Mouse (Mus musculus) right cerebral cortex, postnatal 36 days (tissue): ENCODE measurements at regions not wholly inside any gene's neighbourhood (a gene's known extent, or its start where the extent isn't known, plus 50 kb on each side); places are given as distances from the start of the nearest gene placed in this dataset.

Experiments used
- DNase-seq, 2 experiments: peaks; one replicate each; pipeline ENCODE4 v3.0.0; 2022; ENCODE audit warnings: low spot score in 2 of 2, mixed read lengths in 1 of 2

- DNase-seq = no peak
Measured at GRCm38 (mm10) chr1:72046072-72046471, 166.0 kb downstream of the Mreg start.

- DNase-seq = no peak
Measured at GRCm38 (mm10) chr1:72038518-72038917, 173.6 kb downstream of the Mreg start.

- DNase-seq = no peak
Measured at GRCm38 (mm10) chr1:72036600-72036999, 175.5 kb downstream of the Mreg start.

GRCm38 (mm10) chr1:72036141-72036540, 176.0 kb downstream of the Mreg start:
- no peak for DNase-seq

GRCm38 (mm10) chr1:72033941-72034340, 178.2 kb downstream of the Mreg start:
- no peak for DNase-seq

- DNase-seq = no peak
Measured at GRCm38 (mm10) chr1:72032214-72032613, 179.9 kb downstream of the Mreg start.

DNA sequence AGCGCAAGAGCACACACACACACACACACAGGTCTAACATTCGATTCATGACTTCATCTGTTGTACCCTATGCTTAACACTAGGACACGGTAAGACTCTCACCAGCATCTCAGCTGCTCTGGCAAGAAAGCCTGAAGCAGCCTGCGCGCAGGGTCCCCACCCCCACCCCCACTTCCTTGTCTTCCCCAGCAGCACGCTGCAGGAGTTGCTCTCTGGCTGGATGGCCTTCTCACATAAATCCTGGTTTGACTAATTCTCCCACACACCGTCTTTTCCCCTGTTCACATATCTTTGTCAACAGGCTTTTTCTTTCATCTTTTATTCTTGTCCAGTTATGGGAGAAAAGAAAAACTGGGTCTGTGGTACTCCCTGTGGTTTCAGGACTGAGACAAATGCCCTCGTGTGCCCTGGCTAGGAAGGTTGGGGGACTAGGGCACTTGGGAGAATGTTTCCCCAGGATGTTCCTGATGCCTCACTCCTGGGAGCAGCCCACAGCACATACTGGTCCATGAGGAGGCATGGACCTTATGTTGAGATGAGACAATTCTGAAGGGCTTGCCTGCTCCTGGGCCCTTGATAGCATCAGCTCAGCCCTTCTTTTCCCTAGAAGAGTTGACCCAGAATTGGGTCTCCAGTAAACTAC, 181.2 kb downstream of the Mreg start:
- DNase-seq = no peak

DNA sequence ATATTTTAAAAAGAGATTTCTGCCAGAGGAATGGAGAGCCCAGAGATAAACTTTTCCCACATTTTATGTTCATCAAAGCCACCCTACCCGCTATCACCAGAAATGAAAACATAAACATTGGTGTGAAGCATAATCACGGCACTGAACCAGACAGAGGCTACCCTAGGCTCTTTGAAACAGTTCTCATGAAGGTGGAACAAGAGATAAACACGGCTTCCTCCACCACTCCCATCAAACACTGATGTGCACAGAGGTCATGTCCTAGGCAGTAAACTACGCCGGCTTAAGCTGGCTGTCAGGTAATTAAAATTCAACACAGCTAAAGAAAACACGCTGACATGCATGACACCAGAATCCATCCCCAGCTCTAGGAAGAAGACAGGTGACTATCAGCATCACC, 182.5 kb downstream of the Mreg start:
- DNase-seq = no peak

GRCm38 (mm10) chr1:72026861-72027260, 185.2 kb downstream of the Mreg start:
- DNase-seq = no peak

- DNase-seq = no peak
Measured at GRCm38 (mm10) chr1:72022631-72023030, 189.5 kb downstream of the Mreg start.

DNA sequence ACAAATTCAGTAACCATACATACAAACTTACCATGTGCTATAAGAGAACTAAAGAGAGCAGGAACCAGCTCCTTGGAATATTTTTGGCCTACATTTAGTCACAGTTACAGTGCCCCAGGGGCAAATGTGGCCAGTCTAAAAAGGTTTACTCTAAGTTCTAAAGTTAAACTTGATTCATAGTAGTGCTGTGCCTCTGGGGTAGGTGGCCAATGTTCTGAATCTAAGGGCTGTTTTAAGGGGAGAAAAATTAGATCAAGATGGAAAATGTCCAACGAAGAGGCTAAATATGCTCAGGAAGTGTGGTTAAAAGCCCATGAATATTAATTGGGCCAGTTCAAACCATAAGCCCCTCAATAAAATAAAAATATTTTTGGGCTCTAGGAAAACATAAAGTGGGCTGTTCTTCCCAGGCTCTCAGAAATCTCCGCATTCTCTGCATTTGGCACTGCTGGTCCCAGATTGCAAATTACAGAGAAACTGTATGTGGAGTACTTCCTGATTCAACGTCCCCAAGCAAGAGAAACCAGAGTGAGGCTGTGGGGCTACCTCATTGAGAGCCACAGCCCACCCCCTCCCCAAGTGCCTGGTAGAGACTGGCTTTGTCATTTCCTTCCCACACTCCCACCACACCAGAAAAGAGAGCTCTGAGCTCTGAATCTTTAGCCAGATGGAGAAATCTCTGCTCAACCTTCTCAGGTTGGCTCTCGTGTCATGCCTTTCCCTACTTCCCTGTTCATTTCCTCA, 193.5 kb downstream of the Mreg start:
- no peak for DNase-seq

GRCm38 (mm10) chr1:72017814-72018478, 194.2 kb downstream of the Mreg start:
- DNase-seq = no peak

GRCm38 (mm10) chr1:72015471-72015870, 196.6 kb downstream of the Mreg start:
- no peak for DNase-seq

DNA sequence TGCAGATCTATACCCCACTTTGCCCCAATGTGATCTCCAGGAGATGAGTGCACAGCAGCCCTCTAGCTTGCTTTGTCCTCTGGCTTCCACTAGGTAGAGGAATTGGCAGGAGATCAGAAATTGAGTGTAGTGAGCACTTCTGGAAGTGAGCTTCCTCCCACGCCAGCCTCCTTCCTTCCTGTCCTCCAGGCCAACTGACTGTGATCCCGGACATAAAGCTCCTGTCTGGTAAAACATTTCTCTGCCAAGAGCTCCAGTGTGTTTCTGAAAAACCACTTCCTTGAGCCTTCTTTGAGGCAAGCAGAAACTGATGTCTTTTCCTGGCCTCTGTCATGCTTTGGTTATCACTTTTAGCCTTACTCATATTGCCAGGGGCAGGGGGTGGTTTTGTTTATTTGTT, 197.5 kb downstream of the Mreg start:
- no peak for DNase-seq

- no peak for DNase-seq
Measured at GRCm38 (mm10) chr1:72013863-72014262, 198.2 kb downstream of the Mreg start.

DNA sequence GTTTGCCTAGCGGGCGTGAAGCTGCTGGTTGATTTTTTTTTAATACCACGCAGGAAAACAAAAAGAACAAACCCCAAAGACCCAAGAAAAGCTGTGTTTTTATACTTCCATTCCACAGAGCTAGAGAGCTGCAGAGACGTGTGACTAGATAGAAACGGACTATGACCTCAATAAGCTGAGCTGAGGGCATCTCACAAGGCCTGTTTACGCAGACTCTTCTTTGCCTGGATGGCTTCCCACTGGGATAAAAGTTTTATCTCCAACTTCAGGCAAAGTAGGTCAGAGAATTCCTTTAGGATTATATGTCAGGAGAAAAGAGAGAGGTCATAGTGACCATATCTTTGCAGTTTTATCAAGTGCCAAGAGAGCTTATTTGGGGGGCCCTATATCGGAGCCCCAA, 199.4 kb downstream of the Mreg start:
- no peak for DNase-seq

DNA sequence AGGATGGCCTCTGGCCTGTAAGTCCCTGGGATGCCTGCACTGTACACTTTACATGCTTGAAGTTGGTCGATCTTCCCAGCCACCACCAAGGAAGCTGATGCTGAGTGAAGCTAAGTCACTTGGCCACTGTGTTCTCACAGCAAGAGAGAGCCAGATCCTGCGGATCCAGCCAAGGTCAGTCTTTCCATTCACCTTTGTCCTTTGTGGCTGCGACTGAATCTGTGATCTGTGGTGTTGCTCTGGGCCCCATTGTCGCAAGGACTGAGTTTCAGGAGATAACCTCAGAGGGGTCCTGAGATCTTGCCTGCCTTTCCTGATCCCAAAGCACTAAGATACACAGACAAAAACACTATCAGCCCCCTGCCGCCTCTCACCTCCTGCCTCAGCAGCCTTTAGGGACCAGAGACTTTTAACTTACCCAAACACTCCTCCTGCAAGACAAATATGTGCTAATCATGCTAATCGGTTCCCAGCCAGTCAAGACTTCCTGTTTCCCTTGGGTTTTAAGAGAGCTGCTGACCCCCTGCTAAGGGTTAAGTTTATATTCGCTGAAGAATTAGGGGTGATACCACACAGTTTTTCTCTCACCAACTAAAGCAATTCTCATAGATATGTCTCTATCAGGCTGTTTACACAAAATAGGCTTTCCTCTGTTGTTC, 202.7 kb downstream of the Mreg start:
- no peak for DNase-seq

GRCm38 (mm10) chr1:72006696-72007291, 205.3 kb downstream of the Mreg start:
- no peak for DNase-seq

DNA sequence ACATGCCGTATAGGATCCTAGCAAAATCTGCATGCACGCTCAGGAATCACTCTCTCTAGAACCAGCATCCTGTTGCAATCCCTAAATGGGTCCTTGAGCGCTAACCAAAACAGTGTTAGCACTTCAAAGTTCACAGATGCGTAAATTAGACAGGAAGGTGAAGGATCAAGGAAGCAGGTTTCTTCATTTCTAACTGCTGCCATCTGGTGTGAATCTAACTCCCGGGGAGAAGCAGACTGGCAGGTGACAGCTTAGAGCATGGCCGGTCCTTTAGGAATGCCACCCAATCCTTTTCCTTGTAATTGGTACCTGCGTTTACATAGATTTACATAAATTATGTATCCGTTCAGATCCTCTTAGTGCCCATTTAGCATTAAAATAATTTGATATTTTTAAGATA, 206.2 kb downstream of the Mreg start:
- no peak for DNase-seq

DNA sequence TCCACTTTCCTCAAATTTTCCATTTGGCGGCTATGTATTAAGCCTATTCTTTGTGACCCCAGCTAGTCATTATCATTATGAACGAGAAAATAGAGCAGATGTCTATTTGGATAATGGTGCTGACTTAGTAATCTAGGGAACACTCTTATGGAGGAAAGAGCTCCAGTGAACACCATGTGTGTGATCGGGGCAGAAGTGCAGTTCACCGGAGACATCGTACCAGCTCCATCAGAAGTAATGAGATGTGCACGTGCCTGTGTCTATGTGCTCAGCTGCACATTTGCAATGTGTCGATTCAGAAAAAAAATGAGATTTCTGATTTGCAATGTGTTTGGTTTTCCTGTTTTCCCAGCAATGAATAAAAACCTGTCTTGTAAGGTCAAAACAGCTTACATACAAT, 206.6 kb downstream of the Mreg start:
- no peak for DNase-seq

GRCm38 (mm10) chr1:72003424-72004278, 208.5 kb downstream of the Mreg start:
- no peak for DNase-seq
